Mouse (Mus musculus) ES-CJ7 (cell line): ENCODE results near the gene Tepp.

Experiments used
- DNase-seq: peaks from one replicate; pipeline ENCODE4 v3.0.0; 2011; ENCODE audit warnings: low read depth, low spot score

The Tepp gene

GRCm38 (mm10) chr8:95362272-95362671 is 51.9 kb downstream of the Tepp start:
- no peak for DNase-seq

- no peak for DNase-seq
These were observed 53.5 kb downstream of the Tepp start for GRCm38 (mm10) chr8:95363849-95364248.

- DNase-seq: peak; percentile 87
These were observed 59.4 kb downstream of the Tepp start for GRCm38 (mm10) chr8:95369581-95370326.

- DNase-seq: no peak
These were observed 63.1 kb downstream of the Tepp start for GRCm38 (mm10) chr8:95373389-95374002.

GRCm38 (mm10) chr8:95374429-95374828 is 64.1 kb downstream of the Tepp start:
- DNase-seq: no peak

GRCm38 (mm10) chr8:95375374-95375930 is 65.1 kb downstream of the Tepp start:
- DNase-seq: no peak
